Mouse (Mus musculus) hindbrain, embryonic 12.5 days (tissue): ENCODE measurements around the gene Colec11. TPM values are rescaled to one million over a fixed set of nuclear protein-coding genes. Genes with fewer than 3 reads are reported as not detected.

Source experiments
- ATAC-seq: fragments of 200-750 bp; cut with Nextera tagmentation; 2 replicates; pipeline ENCODE4 v1.8.0; 2017; ENCODE audit warnings: moderate TSS enrichment; ENCODE audit not compliant: low FRiP score
- H3K27ac ChIP-seq: fragments of 300-500 bp; sonication (generic); 2 replicates; pipeline ENCODE4 v1.5.1; 2016; ENCODE audit warnings: mild to moderate bottlenecking
- H3K27me3 ChIP-seq: fragments of 300-500 bp; sonication (generic); 2 replicates; pipeline ENCODE4 v1.6.1; 2016; ENCODE audit warnings: mild to moderate bottlenecking
- H3K36me3 ChIP-seq: fragments of 300-500 bp; sonication (generic); 2 replicates; pipeline ENCODE4 v1.6.1; 2016; ENCODE audit warnings: mild to moderate bottlenecking
- H3K4me1 ChIP-seq: fragments of 300-500 bp; sonication (generic); 2 replicates; pipeline ENCODE4 v1.6.1; 2016
- H3K4me2 ChIP-seq: fragments of 300-500 bp; sonication (generic); replicated peaks from 2 replicates; pipeline ENCODE4 v1.6.1; 2016; ENCODE audit warnings: mild to moderate bottlenecking
- H3K4me3 ChIP-seq: fragments of 300-500 bp; sonication (generic); 2 replicates; pipeline ENCODE4 v1.5.1; 2016; ENCODE audit warnings: mild to moderate bottlenecking
- H3K9ac ChIP-seq: fragments of 300-500 bp; sonication (generic); 2 replicates; pipeline ENCODE4 v1.6.1; 2016; ENCODE audit warnings: mild to moderate bottlenecking, moderate library complexity
- H3K9me3 ChIP-seq: fragments of 300-500 bp; sonication (generic); replicated peaks from 2 replicates; pipeline ENCODE4 v1.6.1; 2016; ENCODE audit warnings: mild to moderate bottlenecking
- WGBS: fragments of 180-500 bp; shearing (Covaris S2); methylation state at CpG from one replicate; pipeline ENCODE4 v1.1.7; 2016; 5-methylcytosine and 5-hydroxymethylcytosine counted together
- polyA plus RNA-seq: library from polyadenylated mRNA; unstranded; fragments of >200 nt; fragmentation: Nextera tagmentation; extraction: Ambion mirVana; gene quantifications from 2 replicates; pipeline ENCODE4 v1.2.1, GENCODE M21; 2016

The Colec11 gene
- polyA plus RNA-seq, 1 experiment from 2014 or later: 0.35 TPM

- Histone ChIP-seq H3K4me1 (no peaks in the 10 kb centered on the region), H3K36me3 (no peaks in the 10 kb centered on the region), H3K9ac (no peak within 1 kb of the TSS), H3K9me3 (no peaks in the 10 kb centered on the region), H3K4me2 (0 out of 2 replicates have a peak within 1 kb of the TSS, but pooled peaks have one; percentile 13), H3K27me3 (no peaks in the 10 kb centered on the region), H3K4me3 (no peak within 1 kb of the TSS), H3K27ac (no peak within 1 kb of the TSS)
- no peak for ATAC-seq
- 79% methylated on average over 15 of the region's 15 CpGs for WGBS
Measured at GRCm38 (mm10) chr12:28552299-28552698, 70.9 kb downstream of the Colec11 start, which contains the start of gene Dcdc2c. Gene Dcdc2c (minus strand): TSS chr12:28552399.

GRCm38 (mm10) chr12:28551775-28552174 lies 71.4 kb downstream of the Colec11 start:
- Histone ChIP-seq H3K9ac (no peak overlapping the region), H3K4me2 (0 out of 2 replicates have a peak overlapping the region, but pooled peaks have one; percentile 13), H3K27me3 (no peaks in the 10 kb centered on the region), H3K36me3 (no peaks in the 10 kb centered on the region), H3K9me3 (no peaks in the 10 kb centered on the region), H3K27ac (no peak overlapping the region), H3K4me1 (no peaks in the 10 kb centered on the region), H3K4me3 (no peak overlapping the region)
- ATAC-seq: no peak
- 71% methylated on average over 18 of the region's 18 CpGs for WGBS

GRCm38 (mm10) chr12:28548887-28549286 lies 74.3 kb downstream of the Colec11 start:
- no peaks in the 10 kb centered on the region for H3K4me1 ChIP-seq
- H3K27me3 ChIP-seq: no peaks in the 10 kb centered on the region
- H3K27ac ChIP-seq: no peak overlapping the region
- no peak overlapping the region for H3K4me2 ChIP-seq
- H3K9me3 ChIP-seq: no peaks in the 10 kb centered on the region
- no peak overlapping the region for H3K4me3 ChIP-seq
- ATAC-seq: no peak
- no peak overlapping the region for H3K9ac ChIP-seq
- 57% methylated on average over 4 of the region's 4 CpGs for WGBS
- H3K36me3 ChIP-seq: no peaks in the 10 kb centered on the region

Other genes starting within 250 kb of the Colec11 start
- gene Dcdc2c, start 71.0 kb downstream of the Colec11 start, polyA plus RNA-seq: 0.14 TPM in 1 of 2 replicates, not detected in the other
- gene Allc, start 40.9 kb downstream of the Colec11 start, polyA plus RNA-seq: not detected in 2 replicates
- 614 and 629 TPM in 2 replicates for gene Rps7, start 12.6 kb upstream of the Colec11 start, polyA plus RNA-seq
- 26.7 and 31.5 TPM in 2 replicates for gene Rnaseh1, start 26.2 kb upstream of the Colec11 start, polyA plus RNA-seq
- 40.3 and 46.3 TPM in 2 replicates for gene Adi1, start 51.9 kb upstream of the Colec11 start, polyA plus RNA-seq
- gene Trappc12, start 127.1 kb upstream of the Colec11 start, polyA plus RNA-seq: 42.1 and 43.2 TPM in 2 replicates
- gene Eipr1, start 128.4 kb upstream of the Colec11 start, polyA plus RNA-seq: 48.9 and 49.6 TPM in 2 replicates